Mouse (Mus musculus) adrenal gland (tissue): Measurements from ENCODE around the gene Arid5a.

Experiments
- intact Hi-C: fragments of 180-260 bp; cut with DNase I; formaldehyde crosslinking; loops from one replicate; pipeline ENCODE4 v1.15.1; 2025

Arid5a gene

GRCm38 (mm10) chr1:36293470-36293869, 14.1 kb upstream of the Arid5a start:
- intact Hi-C loops, result no loop called here

GRCm38 (mm10) chr1:36294402-36294801, 13.1 kb upstream of the Arid5a start:
- intact Hi-C loops, result no loop called here

GRCm38 (mm10) chr1:36296466-36297149, 10.9 kb upstream of the Arid5a start:
- intact Hi-C loops, result no loop called here

GRCm38 (mm10) chr1:36298107-36298506, 9.4 kb upstream of the Arid5a start:
- intact Hi-C loops, result no loop called here

GRCm38 (mm10) chr1:36299126-36299525, 8.4 kb upstream of the Arid5a start:
- intact Hi-C loops, result no loop called here

- intact Hi-C loops, result no loop called here
These were observed 7.9 kb upstream of the Arid5a start for GRCm38 (mm10) chr1:36299676-36300075.

- intact Hi-C loops, result no loop called here
These were observed 7.0 kb upstream of the Arid5a start for GRCm38 (mm10) chr1:36300486-36300885.

GRCm38 (mm10) chr1:36302273-36302672, 5.3 kb upstream of the Arid5a start:
- intact Hi-C loops, result no loop called here

GRCm38 (mm10) chr1:36302957-36303356, 4.6 kb upstream of the Arid5a start:
- intact Hi-C loops, result no loop called here

- intact Hi-C loops, result no loop called here
These were observed 3.9 kb upstream of the Arid5a start for GRCm38 (mm10) chr1:36303381-36304320.

- intact Hi-C loops, result no loop called here
These were observed 2.8 kb upstream of the Arid5a start for GRCm38 (mm10) chr1:36304764-36305163.

GRCm38 (mm10) chr1:36306120-36306519, 1.4 kb upstream of the Arid5a start:
- intact Hi-C loops, result no loop called here

- intact Hi-C loops, result no loop called here
These were observed 425 bp upstream of the Arid5a start for GRCm38 (mm10) chr1:36307121-36307494.

- intact Hi-C loops, result no loop called here
These were observed 943 bp downstream of the Arid5a start for GRCm38 (mm10) chr1:36308451-36308901.

GRCm38 (mm10) chr1:36308966-36309475, 1.5 kb downstream of the Arid5a start:
- intact Hi-C loops, result no loop called here

- intact Hi-C loops, result no loop called here
These were observed 2.0 kb downstream of the Arid5a start for GRCm38 (mm10) chr1:36309498-36309901.

GRCm38 (mm10) chr1:36314959-36315775, 7.6 kb downstream of the Arid5a start:
- intact Hi-C loops, result no loop called here

- intact Hi-C loops, result no loop called here
These were observed 8.2 kb downstream of the Arid5a start for GRCm38 (mm10) chr1:36315776-36316100.

GRCm38 (mm10) chr1:36321164-36321563, 13.6 kb downstream of the Arid5a start:
- intact Hi-C loops, result no loop called here

- intact Hi-C loops, result no loop called here
These were observed 14.5 kb downstream of the Arid5a start for GRCm38 (mm10) chr1:36321829-36322573.

- intact Hi-C loops, result no loop called here
These were observed 15.5 kb downstream of the Arid5a start for GRCm38 (mm10) chr1:36323076-36323475.
